Mouse (Mus musculus) adrenal gland, postnatal 0 days (tissue): Measurements from ENCODE around the gene Rpl27a. TPM values are rescaled to one million over a fixed set of nuclear protein-coding genes. Genes with fewer than 3 reads are reported as not detected.

Experiments
- microRNA-seq: library from miRNA; unstranded; fragments of <30 nt; microRNA quantifications from one replicate; pipeline ENCODE4, GENCODE M21; 2016; ENCODE audit warnings: borderline replicate concordance; ENCODE audit not compliant: insufficient number of aligned reads
- polyA plus RNA-seq: library from polyadenylated mRNA; unstranded; fragments of >200 nt; fragmentation: Nextera tagmentation; extraction: Ambion mirVana; gene quantifications from 2 replicates; pipeline ENCODE4 v1.2.1, GENCODE M21; 2015

Rpl27a gene
- 133 and 173 TPM in 2 replicates for polyA plus RNA-seq

DNA sequence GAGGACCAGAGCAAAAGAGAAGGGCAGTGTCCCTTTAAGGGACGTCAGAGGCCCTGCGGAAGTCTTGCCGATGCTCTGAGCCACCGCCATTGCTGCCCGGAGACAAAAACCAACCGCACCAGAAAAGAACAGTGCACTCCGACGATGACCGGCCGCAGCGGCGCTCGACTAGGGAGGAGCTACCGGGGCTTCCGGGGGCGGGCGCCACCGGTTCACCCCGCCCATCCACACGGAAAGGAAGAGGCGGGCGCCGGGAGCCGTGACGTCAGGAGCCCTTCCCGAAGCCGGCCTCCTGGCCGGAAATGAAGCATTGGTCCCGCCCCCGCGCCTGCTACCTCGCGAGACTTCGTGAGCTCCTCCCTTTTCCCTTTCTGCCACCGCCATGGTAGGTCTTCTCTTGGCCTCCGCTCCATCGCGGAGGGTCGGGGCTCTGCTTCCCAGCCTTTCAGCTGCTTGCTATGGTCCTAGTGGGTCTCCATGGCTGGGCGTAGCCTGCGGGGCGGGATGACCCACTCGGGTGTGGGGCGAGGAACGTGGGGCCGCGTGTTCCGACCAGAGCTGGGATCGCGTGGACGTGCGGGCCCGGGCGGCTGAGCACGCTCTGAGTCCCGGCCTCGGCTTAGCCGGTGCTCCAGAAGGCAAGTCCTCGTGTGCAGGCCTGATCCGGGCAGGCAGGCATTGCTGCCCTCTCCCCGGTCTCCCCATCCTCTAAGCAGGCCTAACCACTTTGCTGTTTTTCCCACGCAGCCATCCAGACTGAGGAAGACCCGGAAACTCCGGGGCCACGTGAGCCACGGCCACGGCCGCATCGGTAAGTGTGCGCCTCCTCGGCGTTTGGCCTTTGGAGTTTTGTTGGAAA is at the start of gene Rpl27a:
Gene Rpl27a (plus strand): TSS at position 310 of the 859 bp plus-strand sequence.

DNA sequence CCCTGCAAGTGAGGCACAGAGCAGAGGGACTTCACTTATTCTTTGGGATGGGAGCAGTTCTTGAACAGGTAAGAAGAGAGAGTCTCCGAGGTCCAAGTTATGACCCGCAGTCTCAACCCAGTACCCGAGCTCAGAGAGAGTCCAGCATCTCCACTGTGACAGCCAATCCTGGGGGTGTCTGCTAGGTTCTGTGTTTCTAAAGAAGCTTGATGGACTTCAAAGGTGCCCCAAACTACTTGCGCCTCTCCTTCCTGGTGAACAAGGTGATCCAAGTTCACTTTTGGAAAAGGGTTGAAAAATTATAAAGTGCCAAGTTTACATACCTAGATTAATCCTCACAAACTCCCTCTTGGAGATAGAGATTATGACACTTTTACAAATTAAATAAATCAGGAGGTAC is 10.9 kb upstream of the Rpl27a start, which contains the start of gene Trim66:
Gene Trim66 (minus strand): TSS at position 101 of the 400 bp plus-strand sequence.

Small RNAs within 50 kb of the gene (microRNA-seq; reads per million reads assigned to microRNA genes)
- gene Gm47284: not detected

Other genes with a start within 250 kb of the Rpl27a start
- gene Stk33, start 80.1 kb upstream of the Rpl27a start, polyA plus RNA-seq: 0.96 and 1.3 TPM in 2 replicates
- gene Trim66, start 11.0 kb upstream of the Rpl27a start, polyA plus RNA-seq: 0.03 and 0.04 TPM in 2 replicates
- 24.2 and 29.5 TPM in 2 replicates for gene St5, start 184.5 kb downstream of the Rpl27a start, polyA plus RNA-seq
- 36.8 and 58.7 TPM in 2 replicates for gene Akip1, start 184.5 kb downstream of the Rpl27a start, polyA plus RNA-seq
- gene BC051019, start 204.7 kb downstream of the Rpl27a start, polyA plus RNA-seq: not detected in 2 replicates
- not detected in 2 replicates for gene Ascl3, start 212.6 kb downstream of the Rpl27a start, polyA plus RNA-seq
- 77.6 and 86.5 TPM in 2 replicates for gene Tmem9b, start 233.7 kb downstream of the Rpl27a start, polyA plus RNA-seq